Mouse (Mus musculus): ENCODE measurements around the gene Ecd.

The Ecd gene

GRCm38 (mm10) chr14:20347991-20348541 lies at the start of gene Ecd, which contains the start of gene Fam149b:
TSS of gene Ecd (minus strand) at chr14:20348121.
TSS of gene Fam149b (plus strand) at chr14:20348162.
- peak; percentile 90 for DNase-seq (ENCODE audit: low spot score in 2 of 2)

GRCm38 (mm10) chr14:20397220-20397619 lies 49.3 kb upstream of the Ecd start:
- DNase-seq (ENCODE audit: low spot score in 2 of 2) = no peak

GRCm38 (mm10) chr14:20393205-20393913 lies 45.4 kb upstream of the Ecd start, which contains the start of gene Mrps16:
TSS of gene Mrps16 (minus strand) at chr14:20393634.
- DNase-seq (ENCODE audit: low spot score in 2 of 2) = peak; percentile 77 to 92

GRCm38 (mm10) chr14:20392326-20392725 lies 44.4 kb upstream of the Ecd start:
- DNase-seq (ENCODE audit: low spot score in 2 of 2) = no peak

- DNase-seq (ENCODE audit: low spot score in 2 of 2) = no peak
Measured at GRCm38 (mm10) chr14:20389446-20390079, 41.6 kb upstream of the Ecd start.

DNA sequence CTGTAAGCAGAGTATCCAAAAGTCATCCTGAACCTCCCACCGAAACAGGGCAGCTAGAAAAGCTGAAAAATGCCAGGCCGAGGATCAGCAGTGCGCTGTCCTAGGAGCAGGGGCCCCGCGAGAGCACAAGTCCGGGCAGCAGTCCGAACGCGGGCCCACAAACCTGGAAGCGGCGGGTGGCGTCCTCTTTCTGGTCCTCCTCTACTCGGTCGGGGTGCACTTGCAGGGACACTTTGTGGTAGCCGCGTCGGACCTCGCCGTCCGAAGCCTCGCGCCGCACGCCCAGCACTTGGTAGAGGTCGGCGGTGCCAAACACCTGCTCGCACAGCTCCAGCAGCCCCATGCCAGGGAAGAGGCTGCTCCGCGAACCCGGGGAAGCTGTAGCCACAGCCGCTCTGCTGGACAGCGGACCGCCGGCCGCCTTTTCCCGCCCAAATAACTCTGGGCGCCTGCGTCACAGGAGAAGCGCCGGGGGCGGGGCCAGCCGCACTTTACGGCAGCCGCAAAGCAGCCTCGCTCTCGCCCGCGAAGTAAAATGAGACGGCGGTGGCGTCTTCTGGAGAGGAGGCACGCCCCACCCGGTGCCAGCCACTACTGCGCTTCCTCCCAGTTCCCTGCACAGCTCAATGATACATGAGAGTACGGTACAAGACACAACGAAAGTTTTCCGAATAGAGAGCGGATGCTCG lies 40.7 kb upstream of the Ecd start, which contains the start of gene Dnajc9:
TSS of gene Dnajc9 (minus strand) at position 470 of the 689 bp plus-strand sequence.
- peak; percentile 92 to 96 for DNase-seq (ENCODE audit: low spot score in 2 of 2)

DNA sequence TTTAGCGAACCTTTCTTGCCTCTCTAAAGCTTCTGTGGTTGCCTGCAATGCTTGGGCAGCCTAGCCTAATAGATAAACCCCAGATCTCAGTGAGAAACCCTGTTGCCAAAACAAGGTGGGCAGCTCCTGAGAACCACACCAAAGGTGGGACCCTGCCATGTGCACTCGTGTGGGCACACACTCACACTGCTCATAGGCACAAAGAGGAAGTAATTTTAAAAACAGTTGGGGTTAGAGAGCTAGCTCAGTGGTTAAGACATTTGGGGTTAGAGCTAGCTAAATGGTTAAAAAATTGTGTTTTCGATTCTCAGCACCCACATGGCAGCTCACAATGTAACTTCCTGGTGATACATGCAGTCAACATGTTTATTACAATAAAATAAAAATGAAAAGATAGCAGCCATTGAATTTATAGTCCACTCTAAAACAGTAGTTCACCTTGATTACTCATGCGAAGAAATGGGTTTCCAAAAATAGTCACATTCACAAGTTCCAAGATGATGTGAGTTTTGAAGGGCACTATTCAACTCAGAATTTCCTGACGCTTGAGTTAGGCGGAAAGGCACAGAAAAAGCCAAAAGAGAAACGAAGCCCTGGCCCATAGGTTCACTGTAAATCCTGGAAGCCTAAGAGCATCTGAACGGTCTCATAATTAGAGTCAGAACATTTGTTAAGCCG lies 32.0 kb upstream of the Ecd start:
- DNase-seq (ENCODE audit: low spot score in 2 of 2) = no peak

DNA sequence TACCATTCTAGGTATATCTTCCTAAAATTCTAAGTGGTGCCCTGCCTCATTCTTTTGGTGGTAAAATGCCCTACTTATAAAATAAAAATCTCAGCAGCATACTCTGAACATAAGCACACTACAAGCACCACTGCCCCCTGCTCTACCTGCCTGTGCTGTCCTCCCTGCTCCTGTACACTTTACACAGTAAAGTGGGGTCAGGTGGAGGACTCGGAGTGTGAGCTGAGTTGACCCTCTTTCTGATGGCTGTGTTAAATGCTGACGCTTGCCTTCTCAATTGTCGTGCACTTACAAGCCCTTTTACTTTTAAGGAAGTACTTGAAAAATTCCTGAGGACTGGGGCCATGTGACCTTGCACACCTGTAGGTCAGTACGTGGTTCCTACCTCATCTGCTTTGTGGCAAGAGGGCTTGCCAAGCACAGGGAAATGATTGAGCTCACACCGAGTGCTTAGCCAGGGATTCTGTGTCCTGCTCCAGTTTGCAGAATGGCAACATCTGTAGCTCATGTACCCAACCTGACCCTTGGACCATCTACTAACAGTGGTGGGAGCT lies 31.2 kb upstream of the Ecd start:
- no peak for DNase-seq (ENCODE audit: low spot score in 2 of 2)

GRCm38 (mm10) chr14:20378313-20379061 lies 30.6 kb upstream of the Ecd start:
- peak in 1 of 2 experiments; percentile 18 for DNase-seq (ENCODE audit: low spot score in 2 of 2)

DNA sequence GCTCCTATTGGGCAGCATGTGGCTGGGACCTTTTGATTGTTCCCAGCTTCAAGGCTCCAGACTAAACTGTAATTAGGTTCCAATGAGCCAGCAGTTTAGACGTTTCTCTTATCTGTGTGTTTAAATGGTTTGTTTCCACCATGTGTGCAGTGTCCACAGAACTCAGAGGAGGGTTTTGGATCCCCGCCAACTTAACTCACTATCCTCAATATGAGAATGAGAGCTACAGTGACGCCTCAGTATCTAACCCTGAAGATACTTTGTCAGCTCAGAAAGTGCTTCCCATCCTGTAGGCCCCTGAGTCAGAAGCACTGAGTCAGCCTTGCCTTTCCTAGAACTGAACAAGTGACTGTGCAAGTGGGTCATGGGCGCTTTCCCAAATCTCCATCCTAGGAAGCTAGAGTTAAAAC lies 29.2 kb upstream of the Ecd start:
- DNase-seq (ENCODE audit: low spot score in 2 of 2) = no peak

DNA sequence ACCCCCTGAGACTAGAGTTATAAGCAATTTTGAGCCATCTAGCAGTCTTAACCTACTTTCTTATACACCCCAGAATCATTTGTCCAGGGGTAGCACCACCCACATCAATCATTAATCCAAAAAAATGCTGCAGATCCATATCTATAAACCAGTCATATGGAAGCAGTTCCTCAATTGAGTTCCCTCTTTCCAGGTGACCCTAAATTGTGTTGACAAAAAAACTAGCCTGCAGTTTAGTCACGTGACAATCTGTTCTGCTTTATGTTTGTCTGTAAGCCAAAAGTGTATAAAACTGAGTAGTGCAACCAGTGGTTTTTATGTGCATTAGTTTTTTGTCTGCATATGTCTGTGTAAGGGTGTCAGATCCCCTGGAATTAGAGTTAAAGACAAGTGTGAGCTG lies 23.9 kb upstream of the Ecd start:
- no peak for DNase-seq (ENCODE audit: low spot score in 2 of 2)

GRCm38 (mm10) chr14:20370798-20371197 lies 22.9 kb upstream of the Ecd start:
- DNase-seq (ENCODE audit: low spot score in 2 of 2) = no peak

DNA sequence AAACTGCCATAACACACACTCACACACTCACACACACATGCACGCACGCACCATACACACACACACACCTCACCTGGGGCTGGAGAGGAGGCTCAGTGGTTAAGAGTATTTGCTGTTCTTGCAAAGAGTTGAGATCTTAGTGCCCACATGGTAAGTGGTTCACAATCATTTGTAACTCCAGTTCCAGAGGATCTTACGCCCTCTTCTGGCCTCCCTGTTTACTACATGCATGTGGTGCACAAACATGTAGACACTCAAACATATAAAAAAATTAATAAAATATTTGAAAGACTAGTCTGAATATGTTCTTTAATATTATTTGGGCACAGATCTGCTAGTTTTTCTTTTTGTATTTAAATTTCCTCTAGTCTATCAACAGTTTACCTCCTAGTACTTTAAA lies 20.4 kb upstream of the Ecd start:
- no peak for DNase-seq (ENCODE audit: low spot score in 2 of 2)

DNA sequence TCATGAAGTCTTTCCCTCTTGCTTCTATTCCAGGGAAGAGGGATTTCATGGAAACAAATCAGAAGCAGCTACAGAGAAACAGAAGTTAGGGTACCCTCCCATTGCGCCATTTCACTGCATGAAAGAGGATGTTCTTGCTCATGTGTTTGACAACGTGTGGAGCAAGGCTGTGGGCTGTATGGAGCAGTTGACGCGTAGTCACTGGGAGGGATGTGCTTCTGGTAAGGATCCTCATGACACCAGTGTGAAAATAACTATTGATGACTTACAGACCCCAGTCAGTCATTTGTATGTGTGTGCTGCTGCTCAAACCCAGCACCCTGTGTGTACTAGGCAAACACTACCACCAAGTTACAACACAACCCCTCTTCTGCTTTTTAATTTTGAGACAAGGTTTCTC lies 15.3 kb upstream of the Ecd start:
- DNase-seq (ENCODE audit: low spot score in 2 of 2) = no peak

- DNase-seq (ENCODE audit: low spot score in 2 of 2) = no peak
Measured at GRCm38 (mm10) chr14:20347441-20347990, 405 bp downstream of the Ecd start.

DNA sequence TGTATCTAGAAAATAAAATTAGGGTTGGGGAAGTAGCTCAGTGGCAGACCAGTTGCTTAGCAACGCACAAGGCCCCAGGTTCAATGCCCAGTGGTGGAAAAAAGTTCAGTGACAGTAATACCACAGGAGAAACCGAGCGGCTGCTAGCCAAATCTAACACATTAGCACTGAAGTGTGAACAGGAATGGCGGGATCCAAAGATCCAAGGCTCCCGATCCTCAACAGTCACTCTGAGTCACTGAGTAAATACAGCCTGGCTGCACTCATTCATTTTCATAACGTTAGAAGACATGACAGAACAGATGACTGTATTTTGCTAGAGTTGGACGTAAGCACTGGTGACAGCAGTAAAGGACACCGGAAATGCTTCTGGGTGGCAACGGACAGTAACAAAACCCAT lies 2.0 kb downstream of the Ecd start:
- no peak for DNase-seq (ENCODE audit: low spot score in 2 of 2)

DNA sequence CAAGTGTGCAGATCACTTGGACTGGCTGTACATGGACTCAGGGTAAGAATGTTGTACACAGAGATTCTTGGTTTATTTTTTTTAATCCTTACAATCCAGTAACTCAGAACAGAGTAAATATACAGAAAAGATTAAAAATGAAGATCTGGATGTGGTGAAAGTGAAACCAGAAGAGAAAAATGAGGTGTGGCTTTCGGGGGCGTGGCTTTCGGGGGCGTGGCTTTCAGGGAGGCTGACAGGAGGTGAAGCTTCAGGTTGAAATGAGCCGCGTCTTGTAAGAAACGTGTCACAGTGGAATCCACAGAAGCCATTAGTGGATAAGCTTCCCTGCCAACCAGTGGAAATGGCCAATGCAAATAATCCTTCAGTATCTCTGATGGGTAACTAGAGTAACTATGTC lies 7.1 kb downstream of the Ecd start:
- no peak for DNase-seq (ENCODE audit: low spot score in 2 of 2)

DNA sequence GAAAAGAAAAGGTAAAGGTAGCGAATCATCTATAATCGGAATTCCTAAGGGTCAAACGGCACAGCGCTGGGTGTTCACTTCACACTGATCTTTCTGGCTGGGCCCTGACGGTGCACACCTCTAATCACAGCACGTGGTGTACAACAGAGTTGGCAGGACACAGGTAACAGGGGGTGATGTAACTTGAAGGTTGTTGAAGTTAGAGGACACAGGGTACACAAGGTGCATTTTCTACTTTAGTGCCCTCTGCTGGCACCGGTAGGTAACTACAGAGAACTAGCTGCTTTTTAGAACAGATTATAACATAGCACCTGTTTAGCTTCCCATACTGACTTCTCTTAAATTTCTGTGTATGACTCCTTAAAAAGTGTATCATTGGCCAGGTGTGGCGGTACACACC lies 7.8 kb downstream of the Ecd start:
- DNase-seq (ENCODE audit: low spot score in 2 of 2) = no peak

- no peak for DNase-seq (ENCODE audit: low spot score in 2 of 2)
Measured at GRCm38 (mm10) chr14:20339415-20339814, 8.5 kb downstream of the Ecd start.

DNA sequence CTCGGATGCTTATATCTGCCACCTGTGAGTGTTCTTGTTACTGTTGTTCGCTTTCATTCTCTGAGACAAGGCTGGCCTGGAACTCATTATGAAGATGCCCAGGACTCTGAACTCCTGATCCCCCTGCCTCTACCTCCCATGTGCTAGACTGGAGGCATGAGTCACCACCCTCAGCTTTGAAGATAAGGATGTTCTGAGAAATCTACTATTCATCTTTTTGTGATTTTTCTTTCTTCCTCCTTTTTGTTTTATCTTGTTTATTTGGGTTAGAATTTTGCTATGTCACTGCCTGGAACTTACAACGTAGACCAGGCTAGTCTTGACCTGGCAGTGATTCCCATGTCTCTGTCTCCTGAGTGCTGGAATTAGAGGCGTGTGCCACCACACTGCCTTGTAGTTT lies 16.6 kb downstream of the Ecd start:
- DNase-seq (ENCODE audit: low spot score in 2 of 2) = no peak
